Comparison of ENCODE assay signal across 10 mouse cellular contexts in the genomic region with DNA sequence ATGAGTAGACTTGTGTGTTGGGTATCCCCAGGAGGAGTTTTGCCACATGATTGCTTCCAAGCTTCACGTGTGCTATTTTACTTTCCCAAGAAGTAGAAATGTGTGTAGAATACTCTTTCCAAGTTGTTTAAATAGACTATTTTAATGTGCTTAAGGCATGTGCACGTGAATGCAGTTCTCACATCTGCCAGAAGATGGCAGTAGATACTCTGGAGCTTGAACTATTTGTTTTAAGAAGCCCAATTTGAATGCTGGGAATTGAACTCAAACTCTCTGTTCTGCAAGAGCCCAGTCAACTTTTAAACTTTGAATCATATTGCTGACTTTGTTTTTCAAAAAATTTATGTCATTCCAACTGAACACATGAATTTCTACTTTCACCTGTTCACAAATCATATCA.
DNase-seq lines count a peak whose midpoint lies in the region; ATAC-seq lines count a peak whose summit lies in the region.
"Had no signal": no experiment of that assay in that cellular context is flagged by ENCODE, and none has a peak within 500 bp of the region (broad histone marks: within the 10 kb centered on the region; RNA-seq: fewer than 3 reads in every experiment).

No protein-coding gene starts in this region.

- peak; percentile 72 for DNase-seq in hindbrain, embryonic 11.5 days (ENCODE audit: low spot score)
- peak; percentile 21 for DNase-seq in urinary bladder, postnatal 25 days (ENCODE audit: low spot score)
- DNase-seq in urinary bladder, adult 2 months (ENCODE audit: low spot score), result no peak
- peak; percentile 18 for DNase-seq in cerebellum, adult 9-10 months
- peak; percentile 39 to 65 for DNase-seq in kidney, postnatal 25 days
- DNase-seq in neural tube, embryonic 11.5 days (ENCODE audit: low spot score), result peak; percentile 46
- DNase-seq in T-cell, adult 2 months (ENCODE audit: low spot score), result no peak

- no peaks in the 10 kb centered on the region for H3K9me3 ChIP-seq in hindbrain, embryonic 11.5 days (ENCODE audit: control insufficient read depth, low read length)
- no peaks in the 10 kb centered on the region for H3K9me3 ChIP-seq in hindbrain, embryonic 13.5 days
- no peaks in the 10 kb centered on the region for H3K9me3 ChIP-seq in neural tube, embryonic 11.5 days (ENCODE audit: control insufficient read depth, low read length)
- H3K9me3 ChIP-seq: megakaryocyte, embryonic 14.5 days had no signal

- H3K4me2 ChIP-seq in hindbrain, embryonic 11.5 days (replicated peaks; ENCODE audit: low read depth, low read length), result no peak overlapping the region
- no peak overlapping the region for H3K4me2 ChIP-seq in hindbrain, embryonic 13.5 days
- no peak overlapping the region for H3K4me2 ChIP-seq in neural tube, embryonic 11.5 days (ENCODE audit: low read depth)

- H3K36me3 ChIP-seq in hindbrain, embryonic 11.5 days (ENCODE audit: control insufficient read depth, insufficient read depth, low read length), result no peaks in the 10 kb centered on the region
- H3K36me3 ChIP-seq in hindbrain, embryonic 13.5 days, result no peaks in the 10 kb centered on the region
- no peaks in the 10 kb centered on the region for H3K36me3 ChIP-seq in neural tube, embryonic 11.5 days (ENCODE audit: control insufficient read depth, insufficient read depth, low read length)

- H3K4me3 ChIP-seq in hindbrain, embryonic 11.5 days (ENCODE audit: low read depth, low read length), result no peak overlapping the region
- no peak overlapping the region for H3K4me3 ChIP-seq in hindbrain, embryonic 13.5 days
- no peak overlapping the region for H3K4me3 ChIP-seq in neural tube, embryonic 11.5 days (ENCODE audit: low read depth, low read length)
- H3K4me3 ChIP-seq: erythroblast, embryonic 14.5 days; megakaryocyte, embryonic 14.5 days had no signal

- H3K27me3 ChIP-seq in hindbrain, embryonic 11.5 days (ENCODE audit: control insufficient read depth, insufficient read depth, low read length), result no peaks in the 10 kb centered on the region
- H3K27me3 ChIP-seq in hindbrain, embryonic 13.5 days, result no peaks in the 10 kb centered on the region
- H3K27me3 ChIP-seq in neural tube, embryonic 11.5 days (ENCODE audit: control insufficient read depth, insufficient read depth, low read length), result no peaks in the 10 kb centered on the region
- H3K27me3 ChIP-seq: megakaryocyte, embryonic 14.5 days had no signal

- no peaks in the 10 kb centered on the region for H3K4me1 ChIP-seq in hindbrain, embryonic 11.5 days (replicated peaks; ENCODE audit: control insufficient read depth, insufficient read depth, low read length)
- H3K4me1 ChIP-seq in hindbrain, embryonic 13.5 days (replicated peaks), result no peaks in the 10 kb centered on the region
- H3K4me1 ChIP-seq in neural tube, embryonic 11.5 days (ENCODE audit: control insufficient read depth, insufficient read depth, low read length), result no peaks in the 10 kb centered on the region
- H3K4me1 ChIP-seq: megakaryocyte, embryonic 14.5 days had no signal

- 7% methylated on average over 2 of the region's 2 CpGs for WGBS in hindbrain, embryonic 11.5 days
- WGBS in hindbrain, embryonic 13.5 days, result 4% methylated on average over 2 of the region's 2 CpGs
- 5% methylated on average over 2 of the region's 2 CpGs for WGBS in neural tube, embryonic 11.5 days

- peak; percentile 49; the same call in 1 of the 2 replicates for ATAC-seq in hindbrain, embryonic 11.5 days (ENCODE audit: low FRiP score)
- no peak for ATAC-seq in hindbrain, embryonic 13.5 days (ENCODE audit: low FRiP score)
- ATAC-seq in neural tube, embryonic 11.5 days (ENCODE audit: insufficient read depth, low FRiP score, low TSS enrichment), result no peak

- no peak overlapping the region for H3K27ac ChIP-seq in hindbrain, embryonic 11.5 days (ENCODE audit: low read depth, low read length)
- H3K27ac ChIP-seq in hindbrain, embryonic 13.5 days, result no peak overlapping the region
- H3K27ac ChIP-seq in neural tube, embryonic 11.5 days (ENCODE audit: low read depth, low read length), result no peak overlapping the region

- H3K9ac ChIP-seq in hindbrain, embryonic 11.5 days (ENCODE audit: low read depth, low read length), result no peak overlapping the region
- H3K9ac ChIP-seq in hindbrain, embryonic 13.5 days, result no peak overlapping the region
- no peak overlapping the region for H3K9ac ChIP-seq in neural tube, embryonic 11.5 days (ENCODE audit: low read length)

Comparison
In these comparisons a context has a peak if more than half of its experiments do, and no peak if none do; other contexts are left out.
1. DNase-seq: peak in hindbrain, embryonic 11.5 days (single experiment), urinary bladder, postnatal 25 days (single experiment), cerebellum, adult 9-10 months (single experiment), kidney, postnatal 25 days (2 of 2) and neural tube, embryonic 11.5 days (single experiment); none in urinary bladder, adult 2 months (single experiment) and T-cell, adult 2 months (single experiment).